Mouse (Mus musculus) neural tube, embryonic 11.5 days (tissue): Measurements from ENCODE around the gene Trim11. TPM values are rescaled to one million over a fixed set of nuclear protein-coding genes. Genes with fewer than 3 reads are reported as not detected.

Source experiments
- ATAC-seq: fragments of 200-750 bp; cut with Nextera tagmentation; 2 replicates; pipeline ENCODE4 v1.8.0; 2017; ENCODE audit warnings: moderate number of reproducible peaks, mild to moderate bottlenecking, moderate TSS enrichment, moderate library complexity; ENCODE audit not compliant: insufficient read depth, low FRiP score, low TSS enrichment
- DNase-seq: peaks from one replicate; pipeline ENCODE4 v3.0.0-alpha.2; 2015; ENCODE audit warnings: low spot score
- H3K27ac ChIP-seq: fragments of 300-500 bp; sonication (generic); 2 replicates; pipeline ENCODE4 v1.5.1; 2014; ENCODE audit warnings: low read depth, mild to moderate bottlenecking, low read length
- H3K27me3 ChIP-seq: fragments of 300-500 bp; sonication (generic); 2 replicates; pipeline ENCODE4 v1.6.1; 2014; ENCODE audit warnings: mild to moderate bottlenecking, low read length, mixed read lengths; ENCODE audit not compliant: control insufficient read depth, insufficient read depth
- H3K36me3 ChIP-seq: fragments of 300-500 bp; sonication (generic); 2 replicates; pipeline ENCODE4 v1.6.1; 2014; ENCODE audit warnings: mild to moderate bottlenecking, low read length, moderate library complexity, mixed read lengths; ENCODE audit not compliant: control insufficient read depth, insufficient read depth
- H3K4me1 ChIP-seq: fragments of 300-500 bp; sonication (generic); 2 replicates; pipeline ENCODE4 v1.6.1; 2014; ENCODE audit warnings: low read length, mixed read lengths; ENCODE audit not compliant: control insufficient read depth, insufficient read depth
- H3K4me2 ChIP-seq: fragments of 300-500 bp; sonication (generic); 2 replicates; pipeline ENCODE4 v1.6.1; 2014; ENCODE audit warnings: low read depth, mild to moderate bottlenecking, moderate library complexity
- H3K4me3 ChIP-seq: fragments of 300-500 bp; sonication (generic); 2 replicates; pipeline ENCODE4 v1.5.1; 2014; ENCODE audit warnings: low read depth, low read length
- H3K9ac ChIP-seq: fragments of 300-500 bp; sonication (generic); 2 replicates; pipeline ENCODE4 v1.6.1; 2014; ENCODE audit warnings: mild to moderate bottlenecking, low read length
- H3K9me3 ChIP-seq: fragments of 300-500 bp; sonication (generic); 2 replicates; pipeline ENCODE4 v1.6.1; 2016; ENCODE audit warnings: low read length; ENCODE audit not compliant: control insufficient read depth
- WGBS: fragments of 180-500 bp; shearing (Covaris S2); extraction: QIAGEN DNeasy Blood & Tissue Kit; methylation state at CpG from one replicate; pipeline ENCODE4 v1.1.7; 2014; 5-methylcytosine and 5-hydroxymethylcytosine counted together
- polyA plus RNA-seq: library from polyadenylated mRNA; unstranded; fragments of >200 nt; fragmentation: Nextera tagmentation; extraction: Ambion mirVana; gene quantifications from 2 replicates; pipeline ENCODE4 v1.2.1, GENCODE M21; 2014

Trim11 gene
- polyA plus RNA-seq, 1 experiment from 2014 or later, result 20.8 TPM

DNA sequence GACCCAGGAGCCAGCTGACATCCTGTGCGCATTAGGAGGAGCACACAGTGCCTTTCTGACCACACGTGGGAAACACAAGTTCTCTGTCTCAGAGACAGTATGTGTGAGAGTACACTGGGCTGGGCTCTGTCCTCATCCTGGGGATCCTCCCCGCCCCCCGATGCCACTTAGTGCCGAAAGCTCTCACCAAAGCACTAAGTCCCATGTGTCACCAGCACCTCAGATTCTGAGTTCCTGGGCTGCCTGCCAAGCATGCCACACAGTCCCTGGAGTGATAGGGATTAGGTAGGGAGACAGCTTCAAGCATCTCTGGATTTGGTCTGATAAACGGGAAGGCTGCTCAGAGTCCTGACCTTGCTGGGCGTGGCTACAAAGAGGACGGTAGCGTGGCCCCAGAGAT is 12.9 kb downstream of the Trim11 start:
- peaks cover 4% of the 10 kb centered on the region for H3K36me3 ChIP-seq
- no peak overlapping the region for H3K4me3 ChIP-seq
- no peak overlapping the region for H3K27ac ChIP-seq
- no peak for DNase-seq
- no peak overlapping the region for H3K4me2 ChIP-seq
- WGBS, result 91% methylated on average over 9 of the region's 9 CpGs
- ATAC-seq, result no peak
- no peaks in the 10 kb centered on the region for H3K4me1 ChIP-seq
- H3K27me3 ChIP-seq, result peaks cover 13% of the 10 kb centered on the region; the same call in 1 of the 2 replicates
- no peak overlapping the region for H3K9ac ChIP-seq
- H3K9me3 ChIP-seq, result no peaks in the 10 kb centered on the region

DNA sequence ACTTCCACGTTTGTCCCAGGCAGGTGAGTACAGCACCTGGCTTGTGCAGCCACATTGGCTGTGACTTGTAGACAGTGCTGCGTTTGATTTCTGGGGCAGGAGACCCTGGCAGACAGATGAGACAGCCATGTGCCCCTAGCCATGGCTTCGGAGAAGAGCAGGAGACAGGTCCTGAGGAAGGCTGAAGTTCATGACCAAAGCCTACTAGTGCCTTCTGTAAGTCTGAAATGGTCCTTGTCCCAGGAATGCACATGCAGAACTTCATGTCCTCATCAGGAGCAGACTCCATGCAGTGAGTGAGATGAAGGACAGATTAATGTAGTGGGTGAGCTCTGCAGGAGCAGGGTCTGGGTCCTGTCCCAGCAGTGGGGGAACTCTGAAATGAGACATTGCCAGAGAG is 14.0 kb downstream of the Trim11 start:
- Histone ChIP-seq H3K27me3 (peaks cover 13% of the 10 kb centered on the region; the same call in 1 of the 2 replicates), H3K4me1 (no peaks in the 10 kb centered on the region)

DNA sequence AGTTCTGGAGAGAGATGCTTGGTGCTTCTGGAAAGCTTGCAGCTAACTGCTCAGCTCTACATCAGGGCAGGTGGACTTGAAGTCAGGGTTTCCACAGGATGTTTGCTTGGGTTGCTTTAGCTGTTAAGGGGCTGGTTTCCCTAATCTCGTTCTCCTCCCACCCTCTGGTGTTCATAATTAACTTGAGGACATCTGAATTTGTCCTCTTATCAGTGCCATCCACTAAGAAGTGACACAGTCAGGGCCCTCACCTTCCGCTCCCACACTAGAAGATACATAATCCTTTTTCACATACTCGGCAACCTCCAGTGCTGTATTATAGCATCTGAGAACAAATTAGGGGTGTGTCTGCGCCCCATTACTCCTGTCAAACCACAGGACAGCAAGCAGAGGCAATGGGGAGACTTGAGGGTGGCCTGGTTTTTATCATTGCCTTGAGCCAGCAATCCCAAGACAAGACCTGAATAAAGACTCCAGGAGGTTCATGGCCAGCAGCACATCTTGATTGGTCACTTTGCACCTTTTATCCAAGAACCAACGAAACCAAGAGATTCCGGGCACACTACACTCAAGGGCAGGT is 15.3 kb downstream of the Trim11 start:
- peaks cover 2% of the 10 kb centered on the region; the same call in 1 of the 2 replicates for H3K36me3 ChIP-seq
- H3K27me3 ChIP-seq, result peaks cover 13% of the 10 kb centered on the region; the same call in 1 of the 2 replicates
- ATAC-seq, result no peak
- no peaks in the 10 kb centered on the region for H3K4me1 ChIP-seq
- WGBS, result 81% methylated on average over 6 of the region's 6 CpGs
- H3K9ac ChIP-seq, result no peak overlapping the region
- H3K4me2 ChIP-seq, result no peak overlapping the region
- no peak overlapping the region for H3K4me3 ChIP-seq
- H3K27ac ChIP-seq, result no peak overlapping the region
- H3K9me3 ChIP-seq, result no peaks in the 10 kb centered on the region
- DNase-seq, result no peak

More for the DNA sequence above, 14.0 kb downstream of the Trim11 start:
- Histone ChIP-seq H3K9me3 (no peaks in the 10 kb centered on the region), H3K36me3 (peaks cover 4% of the 10 kb centered on the region), H3K4me3 (no peak overlapping the region), H3K9ac (no peak overlapping the region), H3K4me2 (no peak overlapping the region), H3K27ac (no peak overlapping the region)
- no peak for DNase-seq
- 83% methylated on average over 3 of the region's 3 CpGs for WGBS
- ATAC-seq, result no peak

DNA sequence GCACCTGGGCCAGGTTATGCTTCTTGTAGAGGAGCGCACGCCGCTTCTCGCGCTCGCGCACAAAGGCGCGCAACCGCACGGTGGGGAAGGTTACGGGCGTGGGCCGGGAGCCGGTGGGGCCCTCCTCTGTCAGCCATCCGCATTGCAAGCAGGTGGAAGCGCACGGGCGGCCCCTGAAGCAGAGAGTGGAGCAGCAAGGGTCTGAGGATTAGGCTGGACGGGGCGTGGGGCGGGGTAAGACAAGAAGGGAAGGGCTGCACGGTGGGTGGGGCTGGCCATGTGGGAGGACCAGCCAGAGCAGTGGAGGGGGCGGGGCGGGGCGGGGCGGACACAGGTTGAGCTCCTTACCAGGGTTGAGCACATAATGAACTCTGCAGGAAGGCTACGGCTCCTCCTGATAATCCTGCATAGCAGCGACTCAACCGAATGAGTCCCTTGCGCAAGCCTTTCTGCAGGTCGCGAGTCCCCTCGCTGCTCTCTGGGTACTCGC is 16.5 kb downstream of the Trim11 start:
- Histone ChIP-seq H3K27me3 (peaks cover 13% of the 10 kb centered on the region; the same call in 1 of the 2 replicates), H3K36me3 (no peaks in the 10 kb centered on the region; the same call in 1 of the 2 replicates), H3K9me3 (no peaks in the 10 kb centered on the region), H3K27ac (no peak overlapping the region), H3K4me3 (peak overlapping the region; percentile 14; the same call in 1 of the 2 replicates), H3K9ac (peak overlapping the region; percentile 30), H3K4me1 (no peaks in the 10 kb centered on the region), H3K4me2 (peak overlapping the region; percentile 46)
- no peak for ATAC-seq
- DNase-seq, result peak; percentile 28
- 3% methylated on average over 32 of the region's 35 CpGs for WGBS

DNA sequence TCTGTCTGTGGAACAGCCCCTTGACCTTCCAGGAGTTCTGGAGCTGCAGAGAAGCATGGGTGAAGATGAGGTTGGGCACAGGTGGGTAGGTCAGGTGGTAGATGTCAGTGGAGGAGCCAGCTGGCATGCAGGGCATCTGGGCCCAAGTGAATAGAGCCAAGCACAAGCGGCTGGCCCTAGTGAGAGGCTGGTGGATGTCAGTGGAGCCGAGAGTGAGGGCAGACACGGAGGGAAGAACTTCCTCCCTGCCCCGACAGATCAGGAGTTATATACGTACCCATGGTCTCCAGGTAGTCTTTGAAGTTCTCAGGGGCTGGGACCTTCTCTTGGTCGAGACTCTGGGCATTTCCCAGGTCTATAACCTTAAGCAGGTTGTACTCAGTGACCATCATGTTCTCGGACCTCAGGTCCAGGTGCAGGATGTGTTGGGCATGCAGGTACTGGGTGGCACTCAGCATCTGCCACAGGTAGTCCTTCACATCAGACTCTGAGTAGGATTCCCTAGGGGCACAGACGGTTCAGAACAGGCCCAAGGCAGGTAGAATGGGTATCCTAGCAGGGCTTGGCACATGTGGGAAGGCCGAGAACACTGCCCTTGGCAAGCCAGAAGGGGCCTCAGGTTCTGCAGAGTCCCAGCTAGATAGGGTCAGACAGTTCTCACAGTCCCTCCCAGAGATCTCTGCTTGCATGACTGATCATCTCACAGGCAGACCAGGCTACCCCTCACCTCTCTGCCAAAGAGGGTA is 17.3 kb downstream of the Trim11 start:
- Histone ChIP-seq H3K27ac (no peak overlapping the region), H3K4me1 (no peaks in the 10 kb centered on the region), H3K27me3 (peaks cover 13% of the 10 kb centered on the region; the same call in 1 of the 2 replicates), H3K9ac (no peak overlapping the region), H3K4me2 (no peak overlapping the region), H3K9me3 (no peaks in the 10 kb centered on the region), H3K36me3 (no peaks in the 10 kb centered on the region; the same call in 1 of the 2 replicates), H3K4me3 (no peak overlapping the region)
- DNase-seq (no peak), ATAC-seq (no peak)
- 78% methylated on average over 9 of the region's 9 CpGs for whole genome bisulfite sequencing

DNA sequence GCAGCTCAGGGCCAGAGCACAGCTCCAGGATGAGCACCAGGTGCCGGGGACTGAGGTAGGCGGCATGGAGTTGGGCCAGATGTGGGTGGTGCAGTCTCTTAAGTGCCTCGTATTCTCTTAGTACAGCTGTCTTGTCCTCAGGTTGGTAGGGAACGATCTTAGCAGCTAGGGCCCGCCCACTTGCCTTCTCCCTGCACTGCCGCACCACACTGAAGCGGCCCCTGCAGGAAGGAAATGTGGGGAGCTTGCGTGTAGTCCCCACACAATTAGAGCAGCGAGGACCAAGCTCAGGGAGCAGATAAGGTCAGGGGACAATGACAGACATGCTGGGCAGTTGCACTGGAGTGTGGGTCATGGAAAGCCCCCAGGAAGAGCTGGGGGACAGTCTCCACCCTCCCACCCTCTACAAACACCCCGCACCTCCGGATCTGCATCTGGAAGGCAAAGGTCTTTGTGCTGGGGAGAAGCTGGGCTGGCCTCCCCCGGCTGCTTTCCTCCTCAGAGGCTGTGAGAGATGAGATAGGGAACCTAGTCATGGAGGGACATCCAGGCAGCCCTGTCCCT is 18.0 kb downstream of the Trim11 start:
- Histone ChIP-seq H3K36me3 (no peaks in the 10 kb centered on the region), H3K4me2 (no peak overlapping the region), H3K27ac (no peak overlapping the region), H3K4me1 (no peaks in the 10 kb centered on the region), H3K27me3 (peaks cover 13% of the 10 kb centered on the region; the same call in 1 of the 2 replicates), H3K4me3 (no peak overlapping the region), H3K9ac (no peak overlapping the region), H3K9me3 (no peaks in the 10 kb centered on the region)
- no peak for DNase-seq
- no peak for ATAC-seq
- 56% methylated on average over 12 of the region's 12 CpGs for WGBS

DNA sequence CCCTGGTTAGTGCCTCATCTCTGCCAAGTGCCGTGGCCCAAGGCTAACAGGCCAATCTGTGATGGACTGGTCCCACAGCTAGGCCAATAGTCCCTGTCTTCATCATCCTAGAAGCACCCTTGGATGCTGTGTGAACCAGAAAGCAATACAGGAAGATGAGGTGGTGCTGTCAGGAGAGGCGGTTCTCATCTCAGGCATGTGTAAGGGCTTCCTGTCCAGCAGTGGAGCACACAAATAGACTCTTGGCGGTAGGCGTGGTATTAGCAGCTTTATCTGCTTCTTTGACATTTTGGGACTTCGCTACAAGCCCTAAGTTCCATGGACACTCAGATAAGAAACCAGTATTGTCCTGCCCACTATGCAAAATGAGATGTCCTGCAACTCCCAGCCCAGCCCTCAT is 19.6 kb downstream of the Trim11 start:
- no peak for DNase-seq
- Histone ChIP-seq H3K4me2 (no peak overlapping the region), H3K9ac (no peak overlapping the region), H3K36me3 (no peaks in the 10 kb centered on the region), H3K9me3 (no peaks in the 10 kb centered on the region), H3K4me1 (no peaks in the 10 kb centered on the region), H3K4me3 (no peak overlapping the region), H3K27ac (no peak overlapping the region), H3K27me3 (peaks cover 13% of the 10 kb centered on the region; the same call in 1 of the 2 replicates)
- WGBS, result 84% methylated on average over 5 of the region's 5 CpGs
- ATAC-seq, result no peak

DNA sequence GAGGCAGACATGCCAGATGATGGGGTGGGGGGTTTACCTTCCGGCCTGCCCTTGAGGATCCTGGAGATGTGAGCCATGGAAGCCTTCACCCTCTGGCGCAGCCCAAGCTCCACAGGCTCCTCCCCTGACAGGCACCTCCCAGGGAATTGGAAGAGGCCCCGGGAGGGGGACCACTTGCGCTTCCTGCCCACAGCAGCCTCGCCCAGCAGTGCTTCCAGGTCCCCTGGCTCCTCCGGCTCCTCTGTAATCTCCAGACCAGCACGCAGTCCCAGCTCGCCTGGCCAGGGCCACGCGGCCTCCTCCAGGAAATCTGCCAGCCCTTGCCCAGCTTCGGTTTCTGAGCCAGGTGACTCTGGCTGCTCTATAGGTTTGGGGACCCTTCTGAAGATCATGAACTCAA is 21.3 kb downstream of the Trim11 start:
- H3K9me3 ChIP-seq, result no peaks in the 10 kb centered on the region
- no peak overlapping the region for H3K9ac ChIP-seq
- DNase-seq (no peak), ATAC-seq (no peak)
- H3K27me3 ChIP-seq, result 0 out of 2 replicates have a peak, but pooled peaks cover 10% of the 10 kb centered on the region
- no peak overlapping the region for H3K27ac ChIP-seq
- no peak overlapping the region for H3K4me3 ChIP-seq
- H3K4me1 ChIP-seq, result no peaks in the 10 kb centered on the region
- WGBS, result 56% methylated on average over 11 of the region's 11 CpGs
- no peaks in the 10 kb centered on the region for H3K36me3 ChIP-seq
- no peak overlapping the region for H3K4me2 ChIP-seq
